Mouse (Mus musculus) spleen, embryonic (tissue): Measurements from ENCODE around the gene Zfp746.

Experiments used
- CTCF ChIA-PET: fragments of 350-600 bp; sonication (Branson Sonifier 250); formaldehyde crosslinking; loops from one replicate; lab custom pipeline; 2022; lab: Charles Lee

The Zfp746 gene

DNA sequence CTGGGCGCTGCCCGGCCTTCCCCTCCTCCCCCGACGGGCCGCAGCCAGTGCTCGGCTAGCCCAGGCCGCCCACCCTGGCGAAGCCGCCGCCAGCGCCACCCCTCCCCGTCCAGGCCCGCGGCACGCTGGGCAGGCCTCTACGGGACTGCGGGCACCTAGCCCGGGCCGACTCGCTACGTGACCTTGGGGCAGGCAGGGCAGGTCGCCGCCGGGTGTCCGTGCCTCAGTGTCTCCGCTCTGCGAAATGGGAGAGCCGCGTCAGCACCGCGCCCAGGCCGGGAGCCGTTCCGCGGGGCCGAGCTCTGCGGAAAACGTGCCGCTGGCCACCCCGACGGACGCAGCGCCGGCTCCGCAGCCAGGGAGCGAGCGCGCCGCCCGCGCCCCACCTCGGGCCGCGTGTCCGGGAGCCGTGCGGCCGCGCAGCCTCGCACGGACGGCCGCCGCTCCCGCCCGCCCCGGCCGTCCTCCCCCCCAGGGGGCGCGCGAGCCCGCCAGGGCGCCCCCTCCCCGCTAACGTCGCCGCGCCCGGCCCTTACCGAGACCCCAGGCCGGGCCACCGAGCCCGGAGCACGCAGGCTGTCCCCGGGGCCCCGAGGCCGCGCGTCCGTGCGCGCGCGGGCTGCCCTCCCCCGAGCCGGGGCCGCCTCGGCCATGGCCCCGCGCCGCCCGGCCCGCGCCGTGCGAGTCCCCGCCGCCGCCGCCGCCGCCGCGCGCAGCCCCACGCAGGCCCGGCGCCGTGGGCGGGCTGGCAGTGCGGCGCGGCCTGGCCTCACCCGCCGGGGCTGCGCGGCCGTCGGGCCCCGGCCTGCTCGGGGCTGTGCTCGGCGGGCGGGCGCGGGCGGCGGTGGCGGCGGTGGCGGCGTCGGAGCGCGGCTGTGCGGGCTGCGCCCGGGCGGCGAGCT lies 38.7 kb downstream of the Zfp746 start:
- CTCF ChIA-PET, result no interaction called here

DNA sequence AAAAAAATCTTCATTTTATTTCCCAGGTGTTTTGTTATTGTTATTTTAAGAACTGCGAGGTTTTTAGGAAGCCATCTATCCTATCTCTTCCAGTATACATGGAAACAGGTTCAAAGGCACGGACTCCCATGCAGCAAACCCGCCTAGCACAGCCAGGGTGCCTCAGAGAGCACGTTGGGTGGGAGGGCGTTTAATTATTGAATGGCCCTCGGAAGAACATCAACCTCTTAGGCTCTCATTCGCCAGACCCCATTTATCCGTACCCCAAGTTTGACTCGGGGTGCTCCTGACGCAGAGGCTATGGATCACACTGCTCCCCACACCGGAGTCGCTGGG lies 39.3 kb downstream of the Zfp746 start:
- CTCF ChIA-PET, result interaction anchor here (0.7 to 1.1 kb wide), 2 partner anchors 38 to 87 kb away, joined by 3 to 5 read pairs; no protein-coding TSS in a partner anchor

DNA sequence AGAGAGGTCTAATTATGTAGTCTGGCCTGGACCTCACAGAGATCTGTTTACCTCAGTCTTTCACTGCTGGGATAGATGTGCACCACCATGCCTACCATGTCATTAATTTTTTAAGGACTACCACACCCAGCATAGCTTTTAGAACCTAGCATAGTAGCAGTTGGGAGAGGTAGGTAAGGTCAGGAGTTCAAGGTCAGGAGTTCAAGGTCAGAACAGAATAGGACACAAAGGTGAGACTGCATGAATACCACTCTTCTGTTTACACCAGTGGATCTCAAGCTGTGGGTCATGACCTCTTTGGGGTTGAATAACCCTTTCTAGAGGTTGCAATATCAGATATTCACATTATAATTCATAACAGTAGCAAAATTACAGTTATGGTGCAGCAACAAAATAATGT lies 53.7 kb downstream of the Zfp746 start:
- CTCF ChIA-PET, result interaction anchor here (0.5 kb wide), 1 partner anchor 445 kb away, joined by 3 read pairs; no protein-coding TSS in a partner anchor

DNA sequence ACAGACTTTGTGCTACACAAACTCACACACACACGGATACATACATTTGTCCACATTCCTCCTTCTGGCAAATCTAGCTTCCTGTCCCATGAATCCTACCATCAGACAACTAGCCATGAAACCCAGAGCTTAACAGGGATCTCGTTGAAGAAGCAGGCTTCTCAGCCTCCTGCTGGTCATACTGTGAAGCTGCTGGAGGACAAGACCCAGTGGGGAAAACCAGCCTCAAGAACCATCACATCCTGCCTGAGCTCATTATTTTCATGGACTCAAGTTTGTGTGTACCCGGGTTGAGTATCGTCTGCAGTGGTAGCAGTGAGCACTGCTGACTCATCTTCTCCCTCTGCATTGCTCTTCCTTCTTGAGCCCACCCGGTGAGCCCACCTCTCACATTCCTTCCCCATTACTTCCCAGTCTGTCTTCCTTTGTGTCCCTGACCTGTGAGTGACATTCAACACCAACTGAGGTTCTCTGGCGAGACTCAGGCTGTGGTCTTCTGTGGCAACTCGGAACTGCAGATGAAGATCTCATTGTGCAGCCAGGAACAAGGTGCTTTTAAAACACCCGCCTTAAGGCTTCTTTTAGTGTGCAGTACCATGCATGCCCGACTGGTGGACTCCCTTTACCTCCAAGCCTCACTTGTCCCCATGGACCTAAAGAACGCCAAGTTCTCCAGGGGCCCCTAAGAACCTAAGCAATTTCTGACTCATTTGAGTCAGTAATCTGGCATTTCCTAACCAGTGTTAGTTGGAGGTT lies 60.3 kb downstream of the Zfp746 start:
- CTCF ChIA-PET, result interaction anchor here (0.6 kb wide), 1 partner anchor 407 kb away, joined by 3 read pairs; no protein-coding TSS in a partner anchor

DNA sequence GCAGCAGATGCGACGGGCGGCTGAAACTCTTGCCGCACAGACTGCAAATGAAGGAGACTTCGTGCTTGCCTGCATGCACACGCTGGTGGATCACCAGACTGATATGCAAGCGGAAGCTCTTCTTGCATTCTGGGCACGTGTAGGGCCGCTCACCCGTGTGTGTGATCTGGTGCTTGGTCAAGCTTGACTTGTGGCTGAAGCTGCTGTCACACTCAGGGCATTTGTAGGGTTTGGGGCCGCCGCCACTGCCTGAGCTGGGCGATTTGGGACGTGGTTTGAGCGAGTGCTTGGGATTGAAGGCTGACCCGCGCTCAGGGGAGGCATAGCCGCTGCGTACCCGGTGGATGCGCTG lies 61.4 kb downstream of the Zfp746 start:
- CTCF ChIA-PET, result no interaction called here

DNA sequence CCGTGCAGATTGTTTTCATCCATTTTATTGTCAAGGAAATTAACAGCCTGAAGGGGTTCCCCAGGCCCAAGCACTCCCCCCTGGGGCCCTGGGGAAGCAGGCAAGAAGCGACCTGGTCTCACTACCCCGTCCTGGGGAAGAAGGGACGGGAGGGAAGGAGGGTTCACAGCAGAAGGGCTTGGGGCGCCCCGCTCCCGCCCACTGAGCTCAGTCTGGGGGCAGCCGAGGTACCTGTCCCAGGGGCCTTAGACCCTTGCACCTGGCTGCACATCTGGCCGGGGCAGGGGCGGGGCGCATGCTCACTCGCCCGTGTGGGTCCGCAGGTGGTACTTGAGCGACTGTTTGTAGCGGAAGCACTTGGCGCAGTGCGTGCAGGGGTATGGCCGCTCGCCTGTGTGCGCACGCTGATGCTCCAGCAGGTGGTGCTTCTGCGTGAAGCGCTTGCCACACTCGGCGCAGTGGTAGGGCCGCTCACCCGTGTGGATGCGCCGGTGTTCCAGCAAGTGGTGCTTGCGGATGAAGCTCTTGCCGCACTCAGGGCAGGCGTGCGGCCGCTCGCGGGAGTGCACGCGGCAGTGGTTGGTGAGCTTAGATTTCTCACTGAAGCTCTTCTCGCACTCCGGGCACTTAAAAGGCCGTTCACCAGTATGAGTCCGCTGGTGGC lies 61.9 kb downstream of the Zfp746 start:
- CTCF ChIA-PET, result no interaction called here

DNA sequence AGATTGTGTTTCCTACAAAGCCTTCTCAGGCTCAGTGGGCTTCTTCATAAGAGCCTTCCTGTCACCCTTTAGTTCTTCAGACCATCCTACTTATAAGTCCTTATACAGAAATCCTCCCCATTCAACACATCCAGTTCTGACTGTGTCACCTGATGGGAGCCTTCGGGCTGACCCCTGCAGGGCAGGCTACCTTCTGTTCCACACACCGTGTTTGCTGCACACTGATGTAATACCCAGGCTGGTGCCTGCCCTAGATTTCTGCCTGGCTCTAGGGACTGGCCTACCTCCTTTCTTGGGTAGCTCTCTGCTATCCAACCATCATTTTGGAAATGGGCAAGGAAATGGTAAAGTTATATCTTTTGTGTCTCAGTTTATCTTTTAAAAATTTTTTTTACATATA lies 63.7 kb downstream of the Zfp746 start:
- CTCF ChIA-PET, result no interaction called here

DNA sequence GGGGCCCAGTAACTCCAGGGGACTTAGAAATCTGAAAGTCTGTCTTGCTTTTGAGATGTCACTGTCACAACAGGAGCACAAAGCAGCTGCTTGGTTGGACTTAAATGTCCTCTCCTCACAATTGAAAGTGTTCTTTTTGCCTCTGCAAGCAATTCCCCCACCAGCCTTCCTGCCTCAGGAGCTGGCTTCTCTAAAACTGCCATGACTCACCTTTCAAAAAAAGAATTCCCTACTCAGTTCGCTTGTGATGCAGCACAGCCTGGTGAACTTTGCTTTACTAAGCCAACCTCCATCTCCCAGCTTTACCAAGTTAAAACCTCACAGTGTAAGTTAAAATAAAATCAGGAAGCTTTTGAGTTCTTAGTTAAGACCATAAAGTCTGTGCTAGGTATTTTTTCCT lies 64.7 kb downstream of the Zfp746 start:
- CTCF ChIA-PET, result no interaction called here

DNA sequence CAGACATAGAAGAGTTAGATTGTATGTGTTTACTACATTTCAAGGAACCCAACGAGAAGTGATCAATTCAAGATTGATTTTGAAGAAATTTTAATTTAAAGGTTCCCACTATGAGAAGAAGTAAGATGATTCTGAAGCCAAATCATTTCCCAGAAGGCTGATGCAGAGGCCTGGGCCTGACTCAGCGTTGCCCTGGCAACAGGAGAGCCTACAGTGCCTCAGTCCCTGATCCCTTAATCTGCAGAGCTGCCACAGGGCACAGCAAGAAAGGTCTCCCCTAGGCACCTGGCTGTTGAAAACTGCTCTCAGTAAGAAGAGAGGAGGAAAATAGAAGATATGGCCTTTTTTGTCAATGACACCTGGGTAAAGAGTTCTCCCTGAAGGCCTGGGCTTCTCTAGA lies 66.4 kb downstream of the Zfp746 start:
- CTCF ChIA-PET, result no interaction called here

DNA sequence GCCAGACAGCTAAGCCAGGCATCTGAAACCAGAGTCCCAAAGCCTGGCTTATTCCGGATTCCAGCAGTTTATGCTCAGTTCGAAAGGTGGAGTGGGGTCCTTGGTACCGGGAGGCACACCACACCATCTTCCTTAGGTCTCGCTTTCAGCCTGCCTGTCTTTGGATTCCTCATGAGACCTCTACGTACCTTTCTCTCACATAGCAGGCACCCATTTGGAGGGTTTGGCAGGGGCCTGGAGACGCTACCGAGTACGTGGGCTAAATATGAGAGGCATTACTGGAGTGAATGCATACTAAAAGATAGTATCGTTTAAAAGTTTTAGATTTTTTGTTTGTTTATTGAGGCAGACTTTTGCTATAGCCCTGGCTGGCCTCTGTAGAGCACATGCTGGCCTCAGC lies 69.6 kb downstream of the Zfp746 start:
- CTCF ChIA-PET, result no interaction called here

DNA sequence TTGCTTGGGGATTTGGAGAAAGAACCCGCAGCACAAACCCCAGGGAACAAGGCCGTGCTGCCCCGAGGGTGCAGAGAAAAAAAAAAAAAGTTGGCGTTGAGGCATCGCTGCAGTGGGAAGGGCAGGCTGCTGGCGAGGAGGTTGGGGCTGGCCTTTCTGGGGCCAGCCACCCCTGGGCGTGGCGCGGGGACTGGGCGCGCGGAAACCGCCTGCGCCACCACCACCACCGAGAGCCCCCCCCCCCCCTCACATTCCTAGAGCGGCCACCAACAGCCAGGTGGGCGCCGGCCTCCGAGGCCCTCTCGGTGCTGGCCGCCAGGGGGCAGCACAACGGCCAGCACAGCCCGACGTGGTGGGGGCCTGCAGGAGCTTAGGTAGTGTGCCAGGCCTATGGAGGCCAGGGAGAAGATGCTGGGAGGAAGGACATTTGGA lies 70.3 kb downstream of the Zfp746 start:
- CTCF ChIA-PET, result interaction anchor here (0.6 kb wide), 1 partner anchor 380 kb away, joined by 3 read pairs; the partner anchor contains the start of gene Krba1
